Mouse (Mus musculus) cortical plate, adult 2 months (tissue): ENCODE results near the gene Dgcr6.

Experiments
- CTCF ChIP-seq: fragments of 200-500 bp; IDR thresholded peaks from 2 replicates; pipeline ENCODE4 v1.5.1; 2011; ENCODE audit warnings: mild to moderate bottlenecking, control low read depth, low read length; ENCODE audit not compliant: insufficient read depth; ENCODE audit errors: extremely low read depth
- POLR2A ChIP-seq: fragments of 200-500 bp; IDR thresholded peaks from 2 replicates; pipeline ENCODE4 v1.6.1; 2011; ENCODE audit warnings: mild to moderate bottlenecking, low read length, control low read depth; ENCODE audit not compliant: insufficient read depth; ENCODE audit errors: extremely low read depth

GRCm38 (mm10) chr16:18058331-18058731, 5.7 kb downstream of the Dgcr6 start:
- TF ChIP-seq POLR2A (no peak), CTCF (no peak)
